Mouse (Mus musculus): ENCODE results near the gene Pcca. TPM values are rescaled to one million over a fixed set of nuclear protein-coding genes. Genes with fewer than 3 reads are reported as not detected.

The Pcca gene
- total RNA-seq, 1 experiment from 2014 or later: 214 TPM

- DNase-seq: no peak
These were observed 353.2 kb downstream of the Pcca start for GRCm38 (mm10) chr14:122887278-122887677.

GRCm38 (mm10) chr14:122887702-122888479 lies 353.8 kb downstream of the Pcca start:
- DNase-seq: no peak

- no peak for DNase-seq
These were observed 354.4 kb downstream of the Pcca start for GRCm38 (mm10) chr14:122888480-122888872.

- no peak for DNase-seq
These were observed 357.4 kb downstream of the Pcca start for GRCm38 (mm10) chr14:122891470-122891968.

- DNase-seq: no peak
These were observed 362.0 kb downstream of the Pcca start for GRCm38 (mm10) chr14:122896106-122896505.

GRCm38 (mm10) chr14:122898550-122898949 lies 364.4 kb downstream of the Pcca start:
- DNase-seq: no peak

- no peak for DNase-seq
These were observed 366.6 kb downstream of the Pcca start for GRCm38 (mm10) chr14:122900679-122901078.

- no peak for DNase-seq
These were observed 367.1 kb downstream of the Pcca start for GRCm38 (mm10) chr14:122901177-122901576.

GRCm38 (mm10) chr14:122901715-122902114 lies 367.6 kb downstream of the Pcca start:
- no peak for DNase-seq

GRCm38 (mm10) chr14:122902136-122902535 lies 368.0 kb downstream of the Pcca start:
- peak; percentile 62 for DNase-seq

GRCm38 (mm10) chr14:122902884-122903283 lies 368.8 kb downstream of the Pcca start:
- DNase-seq: peak; percentile 88

GRCm38 (mm10) chr14:122903923-122904351 lies 369.8 kb downstream of the Pcca start:
- peak; percentile 34 for DNase-seq

- DNase-seq: no peak
These were observed 370.9 kb downstream of the Pcca start for GRCm38 (mm10) chr14:122905007-122905406.

- DNase-seq: no peak
These were observed 374.0 kb downstream of the Pcca start for GRCm38 (mm10) chr14:122908075-122908474.

GRCm38 (mm10) chr14:122909368-122910091 lies 375.4 kb downstream of the Pcca start:
- DNase-seq: no peak

- DNase-seq: no peak
These were observed 377.1 kb downstream of the Pcca start for GRCm38 (mm10) chr14:122911265-122911664.

- no peak for DNase-seq
These were observed 378.0 kb downstream of the Pcca start for GRCm38 (mm10) chr14:122912137-122912536.

- peak; percentile 86 for DNase-seq
These were observed 378.8 kb downstream of the Pcca start for GRCm38 (mm10) chr14:122912812-122913498.

- no peak for DNase-seq
These were observed 379.5 kb downstream of the Pcca start, which contains the start of gene Ggact for GRCm38 (mm10) chr14:122913657-122914056. TSS of gene Ggact (minus strand) at chr14:122913757.

GRCm38 (mm10) chr14:122917676-122918075 lies 383.6 kb downstream of the Pcca start:
- DNase-seq: no peak

- DNase-seq: no peak
These were observed 385.9 kb downstream of the Pcca start for GRCm38 (mm10) chr14:122920011-122920410.

- DNase-seq: no peak
These were observed 402.3 kb downstream of the Pcca start for GRCm38 (mm10) chr14:122936460-122936859.
